Mouse (Mus musculus) embryonic facial prominence, embryonic 11.5 days (tissue): ENCODE measurements around the gene Chid1. TPM values are rescaled to one million over a fixed set of nuclear protein-coding genes. Genes with fewer than 3 reads are reported as not detected.

Experiments used
- ATAC-seq: fragments of 200-750 bp; cut with Nextera tagmentation; replicated peaks from 2 replicates; pipeline ENCODE4 v1.8.0; 2017; ENCODE audit warnings: low read depth; ENCODE audit not compliant: insufficient number of reproducible peaks, low FRiP score, low TSS enrichment
- DNase-seq: peaks from one replicate; pipeline ENCODE4 v3.0.0-alpha.2; 2015; ENCODE audit warnings: low spot score
- H3K27ac ChIP-seq: fragments of 300-500 bp; sonication (generic); replicated peaks from 2 replicates; pipeline ENCODE4 v1.5.1; 2014; ENCODE audit warnings: mild to moderate bottlenecking, low read depth, low read length, control low read depth
- H3K27me3 ChIP-seq: fragments of 300-500 bp; sonication (generic); 2 replicates; pipeline ENCODE4 v1.6.1; 2014; ENCODE audit warnings: mild to moderate bottlenecking, low read length, moderate library complexity, mixed read lengths; ENCODE audit not compliant: control insufficient read depth, insufficient read depth
- H3K36me3 ChIP-seq: fragments of 300-500 bp; sonication (generic); replicated peaks from 2 replicates; pipeline ENCODE4 v1.6.1; 2014; ENCODE audit warnings: low read depth, mild to moderate bottlenecking, low read length, moderate library complexity, mixed read lengths; ENCODE audit not compliant: control insufficient read depth, insufficient read depth
- H3K4me1 ChIP-seq: fragments of 300-500 bp; sonication (generic); 2 replicates; pipeline ENCODE4 v1.6.1; 2014; ENCODE audit warnings: low read length, mixed read lengths; ENCODE audit not compliant: control insufficient read depth, insufficient read depth
- H3K4me2 ChIP-seq: fragments of 300-500 bp; sonication (generic); 2 replicates; pipeline ENCODE4 v1.6.1; 2014; ENCODE audit warnings: low read depth, mild to moderate bottlenecking, control low read depth, low read length, moderate library complexity
- H3K4me3 ChIP-seq: fragments of 300-500 bp; sonication (generic); 2 replicates; pipeline ENCODE4 v1.5.1; 2014; ENCODE audit warnings: low read depth, low read length, control low read depth
- H3K9ac ChIP-seq: fragments of 300-500 bp; sonication (generic); replicated peaks from 2 replicates; pipeline ENCODE4 v1.6.1; 2014; ENCODE audit warnings: mild to moderate bottlenecking, control low read depth, low read length
- H3K9me3 ChIP-seq: fragments of 300-500 bp; sonication (generic); replicated peaks from 2 replicates; pipeline ENCODE4 v1.6.1; 2016; ENCODE audit warnings: mild to moderate bottlenecking, low read length, inconsistent platforms, mixed read lengths; ENCODE audit not compliant: control insufficient read depth
- WGBS: fragments of 180-500 bp; shearing (Covaris S2); extraction: QIAGEN DNeasy Blood & Tissue Kit; methylation state at CpG from one replicate; pipeline ENCODE4 v1.1.7; 2014; 5-methylcytosine and 5-hydroxymethylcytosine counted together
- polyA plus RNA-seq: library from polyadenylated mRNA; unstranded; fragments of >200 nt; fragmentation: Nextera tagmentation; extraction: Ambion mirVana; gene quantifications from 2 replicates; pipeline ENCODE4 v1.2.1, GENCODE M21; 2014

Chid1 gene
- polyA plus RNA-seq, 1 experiment from 2014 or later = 25.8 TPM

- Histone ChIP-seq H3K36me3 (no peaks in the 10 kb centered on the region), H3K9ac (no peak overlapping the region)
- 85% methylated on average over 2 of the region's 2 CpGs for WGBS
Observed at GRCm38 (mm10) chr7:141495379-141495778, 44.3 kb downstream of the Chid1 start.

GRCm38 (mm10) chr7:141493729-141494128, 45.9 kb downstream of the Chid1 start:
- Histone ChIP-seq H3K9ac (no peak overlapping the region), H3K4me1 (no peaks in the 10 kb centered on the region), H3K27me3 (no peaks in the 10 kb centered on the region), H3K27ac (no peak overlapping the region), H3K36me3 (no peaks in the 10 kb centered on the region), H3K4me3 (no peak overlapping the region), H3K4me2 (no peak overlapping the region), H3K9me3 (no peaks in the 10 kb centered on the region)
- WGBS = 83% methylated on average over 1 of the region's 1 CpGs
- DNase-seq = no peak
- ATAC-seq = no peak

More at GRCm38 (mm10) chr7:141495379-141495778, 44.3 kb downstream of the Chid1 start:
- no peak for DNase-seq
- Histone ChIP-seq H3K4me3 (no peak overlapping the region), H3K4me2 (no peak overlapping the region), H3K27me3 (no peaks in the 10 kb centered on the region), H3K27ac (no peak overlapping the region), H3K9me3 (no peaks in the 10 kb centered on the region), H3K4me1 (no peaks in the 10 kb centered on the region)
- no peak for ATAC-seq

- no peak for ATAC-seq
Observed at GRCm38 (mm10) chr7:141492738-141493137, 46.9 kb downstream of the Chid1 start.

GRCm38 (mm10) chr7:141491151-141491550, 48.5 kb downstream of the Chid1 start:
- Histone ChIP-seq H3K4me1 (no peaks in the 10 kb centered on the region), H3K9ac (no peak overlapping the region), H3K36me3 (no peaks in the 10 kb centered on the region), H3K9me3 (no peaks in the 10 kb centered on the region), H3K27me3 (no peaks in the 10 kb centered on the region), H3K4me2 (no peak overlapping the region), H3K4me3 (no peak overlapping the region), H3K27ac (no peak overlapping the region)
- no peak for DNase-seq
- WGBS = 86% methylated on average over 2 of the region's 2 CpGs
- no peak for ATAC-seq

More at GRCm38 (mm10) chr7:141492738-141493137, 46.9 kb downstream of the Chid1 start:
- no peak overlapping the region for H3K4me2 ChIP-seq
- no peak for DNase-seq
- no peak overlapping the region for H3K27ac ChIP-seq
- H3K27me3 ChIP-seq = no peaks in the 10 kb centered on the region
- no peaks in the 10 kb centered on the region for H3K9me3 ChIP-seq
- no peak overlapping the region for H3K4me3 ChIP-seq
- no peaks in the 10 kb centered on the region for H3K4me1 ChIP-seq
- no peak overlapping the region for H3K9ac ChIP-seq
- no peaks in the 10 kb centered on the region for H3K36me3 ChIP-seq
- WGBS = 81% methylated on average over 5 of the region's 5 CpGs

GRCm38 (mm10) chr7:141487141-141487540, 52.5 kb downstream of the Chid1 start:
- Histone ChIP-seq H3K9me3 (no peaks in the 10 kb centered on the region), H3K27ac (no peak overlapping the region), H3K27me3 (peaks cover 4% of the 10 kb centered on the region; the same call in 1 of the 2 replicates), H3K36me3 (no peaks in the 10 kb centered on the region), H3K4me3 (no peak overlapping the region), H3K4me2 (no peak overlapping the region), H3K4me1 (peaks cover 5% of the 10 kb centered on the region; the same call in 1 of the 2 replicates), H3K9ac (no peak overlapping the region)
- ATAC-seq (no peak), DNase-seq (no peak)
- 68% methylated on average over 7 of the region's 7 CpGs for WGBS

- 100% methylated on average over 1 of the region's 1 CpGs for WGBS
- H3K9ac ChIP-seq = no peak overlapping the region
- H3K4me3 ChIP-seq = no peak overlapping the region
- H3K36me3 ChIP-seq = no peaks in the 10 kb centered on the region
- no peak for ATAC-seq
- H3K27me3 ChIP-seq = peaks cover 4% of the 10 kb centered on the region; the same call in 1 of the 2 replicates
- H3K4me2 ChIP-seq = no peak overlapping the region
- DNase-seq = no peak
- no peak overlapping the region for H3K27ac ChIP-seq
- H3K4me1 ChIP-seq = peaks cover 5% of the 10 kb centered on the region; the same call in 1 of the 2 replicates
- H3K9me3 ChIP-seq = no peaks in the 10 kb centered on the region
Observed at GRCm38 (mm10) chr7:141486239-141486638, 53.4 kb downstream of the Chid1 start.

- Histone ChIP-seq H3K4me3 (no peak overlapping the region), H3K27ac (no peak overlapping the region)
- 84% methylated on average over 2 of the region's 2 CpGs for WGBS
Observed at GRCm38 (mm10) chr7:141485606-141486005, 54.1 kb downstream of the Chid1 start.

GRCm38 (mm10) chr7:141485186-141485585, 54.5 kb downstream of the Chid1 start:
- ATAC-seq (no peak), DNase-seq (no peak)
- H3K9ac ChIP-seq = no peak overlapping the region
- WGBS = 67% methylated on average over 2 of the region's 2 CpGs
- H3K27ac ChIP-seq = no peak overlapping the region
- peaks cover 5% of the 10 kb centered on the region; the same call in 1 of the 2 replicates for H3K4me1 ChIP-seq
- no peak overlapping the region for H3K4me2 ChIP-seq
- peaks cover 4% of the 10 kb centered on the region; the same call in 1 of the 2 replicates for H3K27me3 ChIP-seq
- H3K36me3 ChIP-seq = no peaks in the 10 kb centered on the region
- H3K4me3 ChIP-seq = no peak overlapping the region
- H3K9me3 ChIP-seq = no peaks in the 10 kb centered on the region

More at GRCm38 (mm10) chr7:141485606-141486005, 54.1 kb downstream of the Chid1 start:
- Histone ChIP-seq H3K36me3 (no peaks in the 10 kb centered on the region), H3K27me3 (peaks cover 4% of the 10 kb centered on the region; the same call in 1 of the 2 replicates), H3K4me2 (no peak overlapping the region), H3K4me1 (peaks cover 5% of the 10 kb centered on the region; the same call in 1 of the 2 replicates), H3K9me3 (no peaks in the 10 kb centered on the region), H3K9ac (no peak overlapping the region)
- DNase-seq = no peak
- ATAC-seq = no peak
